Mouse (Mus musculus) spleen, adult 2 months (tissue): Measurements from ENCODE around the gene Cyp4f39.

ENCODE experiments used
- CTCF ChIP-seq: fragments of 200-500 bp; IDR thresholded peaks from 2 replicates; pipeline ENCODE4 v1.5.1; 2011; ENCODE audit warnings: mild to moderate bottlenecking, inconsistent platforms; ENCODE audit not compliant: insufficient read depth, insufficient read length, insufficient replicate concordance; ENCODE audit errors: extremely low read depth
- POLR2A ChIP-seq: fragments of 200-500 bp; IDR thresholded peaks from 2 replicates; pipeline ENCODE4 v1.6.1; 2011; ENCODE audit warnings: low read depth, low read length, inconsistent platforms

- TF ChIP-seq CTCF = no peak
- no peak for TF ChIP-seq POLR2A
Measured at GRCm38 (mm10) chr17:32516126-32516525, 63.6 kb downstream of the Cyp4f39 start.
